Mouse (Mus musculus): ENCODE data around the gene Cabin1.

Cabin1 gene

DNA sequence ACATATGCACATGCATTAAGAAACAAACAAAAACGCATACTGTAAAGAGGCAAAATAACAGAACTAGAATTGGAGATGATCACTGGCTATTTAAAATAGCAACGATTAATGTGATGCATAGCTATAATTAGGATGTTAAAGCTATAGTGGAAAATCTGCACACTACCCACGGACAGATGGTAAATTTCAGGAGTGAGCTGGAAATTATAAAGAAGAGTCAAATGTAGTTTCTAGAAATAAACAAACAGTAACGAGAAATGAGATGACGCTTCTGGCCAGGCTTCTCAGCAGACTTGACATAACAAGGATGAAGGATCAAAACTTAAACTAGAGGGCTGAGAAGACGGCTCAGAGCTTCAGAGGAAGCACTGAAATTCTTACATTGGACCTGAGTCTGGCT is 62.9 kb downstream of the Cabin1 start:
- no peak for DNase-seq (ENCODE audit: low spot score)

DNA sequence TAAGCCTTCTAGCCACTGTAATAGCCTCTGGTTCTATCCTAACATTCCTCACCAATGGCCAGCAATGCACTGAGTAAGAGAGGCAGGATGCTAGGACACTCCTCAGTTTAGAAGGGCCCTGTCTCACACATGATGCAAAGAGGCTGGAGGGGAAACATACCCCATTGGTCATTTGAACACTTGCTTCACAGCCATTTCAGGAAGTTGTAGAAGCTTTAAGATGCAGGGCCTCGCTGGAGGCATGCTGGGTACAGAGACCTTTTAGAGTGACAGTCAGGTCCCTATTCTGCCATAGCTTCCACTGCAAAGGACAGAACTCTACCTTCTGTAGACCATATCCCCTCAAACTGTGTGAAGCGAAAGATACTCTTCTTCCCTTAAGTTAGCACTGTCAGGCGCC is 66.4 kb downstream of the Cabin1 start:
- no peak for DNase-seq (ENCODE audit: low spot score)

DNA sequence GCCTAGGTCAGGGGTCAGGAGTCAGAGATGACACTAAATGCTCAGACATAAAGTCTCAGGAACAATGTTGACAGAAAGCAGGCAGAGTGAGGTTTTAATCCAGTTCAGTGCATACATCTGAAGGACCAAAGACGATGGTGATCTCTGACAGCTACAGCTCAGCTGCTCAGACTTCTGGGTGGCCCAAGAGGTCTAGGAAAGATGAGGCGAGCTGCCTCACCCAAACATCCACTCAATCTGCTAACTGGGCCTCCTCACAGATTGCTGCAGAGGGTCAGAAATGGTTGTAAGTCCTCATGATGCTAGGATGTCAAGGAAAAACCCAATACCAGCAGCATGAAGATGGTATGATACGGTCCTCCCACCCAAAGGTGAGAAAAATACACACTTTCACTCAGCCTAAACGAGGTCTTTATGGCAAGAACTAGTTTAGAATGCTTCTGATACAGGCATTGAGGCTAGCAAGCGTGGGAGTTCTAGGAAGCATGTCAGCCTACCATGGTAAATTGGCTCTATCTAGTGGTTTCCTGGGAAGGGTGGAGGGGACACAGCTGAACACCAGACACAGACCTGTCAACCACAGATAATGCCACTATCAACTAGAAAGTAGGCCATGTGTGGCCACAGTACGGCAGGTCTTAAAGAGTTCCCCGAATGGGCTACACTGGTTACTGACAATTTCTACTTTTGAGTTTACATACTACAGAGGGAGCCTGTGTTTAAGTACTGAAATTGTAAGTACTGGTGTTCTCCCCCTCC is 67.4 kb downstream of the Cabin1 start:
- DNase-seq (ENCODE audit: low spot score) = no peak

DNA sequence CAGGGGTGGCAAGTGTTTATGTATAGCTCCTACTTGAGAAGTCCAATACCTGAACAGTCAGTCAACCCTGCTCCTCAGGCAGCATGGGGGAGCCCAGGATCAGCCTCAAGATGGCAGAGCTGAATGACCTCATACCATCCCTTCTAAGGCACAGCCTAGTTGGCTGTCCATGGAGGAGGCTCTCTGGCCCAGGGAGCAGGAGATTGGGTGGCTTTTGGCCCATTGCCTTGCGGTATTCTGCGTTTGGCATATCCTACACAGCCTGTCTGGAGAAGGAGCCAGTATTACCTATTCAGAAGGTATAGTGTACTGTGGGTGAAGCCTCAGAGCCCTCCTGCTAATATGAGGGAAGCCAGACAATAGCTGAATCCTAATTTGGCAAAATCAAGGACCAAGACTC is 68.6 kb downstream of the Cabin1 start:
- no peak for DNase-seq (ENCODE audit: low spot score)

DNA sequence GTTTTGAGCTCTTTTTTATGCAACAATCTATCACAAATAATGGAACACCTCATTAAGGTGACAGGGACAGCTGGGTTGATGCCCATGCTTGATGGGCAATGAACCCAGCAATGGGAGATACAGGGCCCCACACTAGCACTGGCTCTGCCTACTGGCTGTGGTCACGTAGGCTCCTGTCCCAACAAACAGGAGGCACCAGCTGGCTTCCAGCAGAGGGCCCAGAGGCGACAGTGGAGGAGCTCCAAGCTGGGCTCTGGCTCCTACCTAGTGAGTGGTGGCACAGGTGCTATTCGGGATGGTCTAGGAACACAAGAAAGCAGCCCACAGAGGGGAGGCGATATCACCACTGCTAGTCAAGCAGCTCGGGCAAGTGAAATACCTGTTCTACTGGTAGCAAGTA is 69.1 kb downstream of the Cabin1 start:
- DNase-seq (ENCODE audit: low spot score) = no peak

DNA sequence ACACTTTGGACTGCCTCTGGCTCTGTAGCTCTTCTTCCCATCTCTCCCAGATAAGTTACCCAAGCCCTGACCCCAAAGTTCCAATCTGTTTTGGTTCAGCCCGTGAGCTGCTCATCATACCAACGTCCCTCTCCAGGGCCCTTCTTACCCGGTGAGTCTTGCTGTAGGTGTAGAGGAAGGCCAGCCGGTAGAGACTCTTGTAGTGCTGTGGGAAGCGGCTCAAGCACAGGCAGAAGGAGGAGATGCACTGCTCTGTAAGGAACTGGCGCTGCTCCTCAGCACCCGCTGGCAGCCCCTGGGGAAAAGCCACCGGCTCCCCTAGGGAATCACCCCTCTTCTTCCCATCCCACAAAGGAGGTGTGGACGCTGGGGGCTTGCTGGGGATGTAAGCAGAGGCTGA is 69.6 kb downstream of the Cabin1 start:
- DNase-seq (ENCODE audit: low spot score) = no peak

DNA sequence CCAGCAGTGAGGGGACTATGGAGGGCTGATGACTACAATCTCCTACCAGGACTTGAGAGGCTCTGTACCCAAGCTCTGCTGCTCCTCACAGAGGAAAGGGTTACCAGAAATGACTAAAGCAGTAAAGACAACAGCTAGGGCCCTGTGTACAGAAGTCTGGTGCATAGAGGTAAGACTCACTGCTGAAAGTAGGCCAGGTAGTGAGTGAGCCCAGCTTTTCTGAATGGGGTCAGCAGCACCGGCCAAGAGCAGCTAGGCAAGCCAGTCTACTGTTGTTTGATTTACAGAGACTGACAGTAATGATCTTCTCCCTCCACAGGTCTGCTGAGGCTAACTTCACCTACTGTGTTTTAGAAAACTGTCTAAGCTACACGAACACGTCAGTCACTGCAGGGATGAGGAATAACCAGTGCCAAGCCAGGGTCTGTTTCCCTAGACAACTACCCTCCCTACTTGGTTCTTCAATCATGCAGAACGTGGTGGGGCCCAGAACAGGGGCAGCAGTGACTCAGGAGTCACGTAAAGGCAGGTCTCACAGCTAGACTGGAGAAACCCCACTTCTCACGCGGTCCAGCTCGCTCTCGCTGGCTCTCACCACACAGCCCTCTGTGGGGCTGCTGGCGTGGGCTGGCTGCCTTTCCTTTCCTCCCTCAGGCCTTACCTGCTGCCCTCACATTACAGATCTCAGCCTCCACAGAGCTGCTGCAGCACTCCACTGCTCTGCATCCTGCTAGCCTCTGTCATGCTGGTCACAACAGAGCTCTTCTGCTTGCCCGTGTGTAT is 70.5 kb downstream of the Cabin1 start:
- no peak for DNase-seq (ENCODE audit: low spot score)

DNA sequence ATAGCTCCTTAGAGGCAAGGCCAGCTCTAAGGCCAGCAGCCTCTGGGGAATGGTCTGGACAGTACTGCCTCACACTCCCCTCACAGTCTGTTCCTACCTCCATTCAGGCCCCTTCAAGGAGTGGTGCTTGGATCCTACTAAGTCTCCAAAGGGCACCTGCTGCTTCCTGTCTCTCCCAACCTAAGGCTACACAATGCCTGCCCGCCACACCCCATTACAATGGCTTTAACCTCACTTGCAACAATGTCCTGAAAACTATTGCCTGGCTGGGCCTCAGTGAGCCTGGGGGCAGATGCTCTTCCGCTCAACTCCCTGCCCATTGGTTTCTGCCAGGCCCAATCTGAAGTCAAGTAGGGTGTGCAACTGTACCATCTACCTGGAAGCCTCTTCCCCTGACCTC is 75.5 kb downstream of the Cabin1 start:
- no peak for DNase-seq (ENCODE audit: low spot score)

DNA sequence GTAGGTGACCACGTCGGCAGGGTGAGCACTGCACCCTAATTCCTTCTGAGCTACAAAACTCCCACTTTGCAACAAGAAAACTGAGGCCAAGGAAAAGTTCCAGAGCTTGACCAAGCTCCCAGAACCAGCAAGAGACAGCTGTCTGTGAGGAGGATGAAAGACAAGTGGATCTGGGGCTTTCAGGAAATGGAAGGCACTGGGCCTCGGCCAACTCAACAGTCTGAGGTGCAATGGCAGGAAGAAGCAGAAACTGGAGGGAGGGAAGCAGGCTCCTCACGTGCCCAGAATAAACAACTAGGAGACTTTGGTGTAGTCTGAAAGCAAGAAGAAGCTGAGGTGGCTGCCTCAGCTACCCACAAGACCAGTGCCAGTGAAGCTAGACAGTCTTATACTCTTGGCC is 77.4 kb downstream of the Cabin1 start:
- DNase-seq (ENCODE audit: low spot score) = no peak

DNA sequence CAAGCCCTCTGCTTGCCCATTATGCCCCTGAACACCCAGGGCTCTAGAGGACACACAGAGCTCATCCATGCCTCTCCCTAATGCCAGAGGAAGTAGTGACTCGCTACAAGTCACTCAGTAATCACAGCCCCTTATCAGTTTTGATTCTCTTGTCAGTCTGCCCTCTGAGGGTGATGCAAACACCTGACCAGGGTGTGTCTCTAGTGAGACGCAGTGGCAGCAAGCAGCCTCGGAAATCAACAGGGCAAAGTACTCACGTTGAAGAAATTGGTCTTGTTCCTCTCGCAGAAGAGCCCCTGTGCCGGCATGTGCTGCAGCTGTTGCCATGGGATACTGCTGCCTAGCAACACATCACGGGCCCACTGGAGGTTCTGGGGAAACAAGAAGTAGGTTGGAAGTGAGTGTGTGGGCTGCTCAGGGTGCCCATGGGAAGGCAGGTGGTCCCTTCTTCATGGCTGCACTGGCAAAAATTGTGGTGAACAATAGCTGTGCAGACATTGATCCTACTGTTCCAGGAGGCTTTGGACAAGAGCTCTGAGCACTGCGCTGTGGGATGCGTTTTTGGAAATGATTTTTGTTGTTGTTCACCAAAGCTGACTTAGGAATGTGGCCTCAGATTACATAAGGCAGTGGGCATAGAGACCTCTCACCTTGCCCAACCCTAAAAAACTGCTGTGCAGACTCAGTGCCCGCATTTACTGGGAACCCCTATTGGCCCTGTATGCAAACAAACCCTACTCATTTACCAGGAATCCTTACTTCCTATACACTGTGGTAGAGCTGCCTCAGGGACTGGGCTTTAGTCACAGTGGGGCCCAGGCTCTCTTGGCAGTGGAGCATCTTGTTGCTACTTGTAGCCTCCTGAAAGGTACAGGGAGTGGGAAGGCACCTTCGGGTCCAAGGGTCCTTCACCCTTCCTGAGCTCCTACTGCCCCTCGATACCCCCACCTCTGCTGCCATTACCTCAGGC is 79.8 kb downstream of the Cabin1 start:
- no peak for DNase-seq (ENCODE audit: low spot score)

DNA sequence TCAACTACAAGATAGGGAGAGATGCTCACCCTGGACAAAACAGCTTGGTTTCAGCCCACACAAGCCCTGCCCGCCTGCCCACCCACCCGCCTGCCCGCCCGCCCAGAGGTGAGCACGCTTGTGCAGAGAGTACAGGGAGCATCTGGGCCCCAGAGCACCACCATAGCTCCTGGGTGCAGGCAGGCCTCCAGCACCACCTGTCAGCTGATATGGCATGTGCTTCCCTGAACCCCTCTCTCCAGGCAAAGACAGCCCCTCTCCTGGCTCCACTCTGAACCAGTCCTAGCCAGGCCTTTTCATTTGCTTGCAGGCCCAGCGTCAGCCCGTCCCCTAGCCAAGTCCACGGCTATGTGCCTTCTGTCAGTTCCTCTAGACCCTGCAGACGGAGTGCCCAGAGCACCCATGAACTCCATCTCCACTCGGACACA is 83.6 kb downstream of the Cabin1 start:
- DNase-seq (ENCODE audit: low spot score) = no peak

DNA sequence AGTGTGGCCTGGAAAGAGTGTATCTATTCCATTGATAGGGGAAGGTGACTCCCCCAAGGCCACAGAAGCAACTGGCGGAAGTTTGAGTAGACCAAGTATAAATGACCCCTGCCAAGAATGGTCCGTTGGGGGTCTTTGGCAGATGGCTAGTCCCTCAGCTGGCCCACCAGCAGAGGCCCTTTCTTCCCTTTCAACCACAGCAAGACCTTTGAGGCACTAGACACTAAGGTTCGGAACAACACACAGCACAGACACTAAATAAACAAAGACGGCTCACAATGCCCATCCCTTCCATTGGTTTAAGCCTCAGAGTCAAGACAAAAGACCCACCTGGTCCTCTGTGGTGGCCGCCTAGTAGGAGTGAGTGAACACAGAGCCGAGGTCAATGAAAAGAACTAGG is 84.9 kb downstream of the Cabin1 start:
- no peak for DNase-seq (ENCODE audit: low spot score)

DNA sequence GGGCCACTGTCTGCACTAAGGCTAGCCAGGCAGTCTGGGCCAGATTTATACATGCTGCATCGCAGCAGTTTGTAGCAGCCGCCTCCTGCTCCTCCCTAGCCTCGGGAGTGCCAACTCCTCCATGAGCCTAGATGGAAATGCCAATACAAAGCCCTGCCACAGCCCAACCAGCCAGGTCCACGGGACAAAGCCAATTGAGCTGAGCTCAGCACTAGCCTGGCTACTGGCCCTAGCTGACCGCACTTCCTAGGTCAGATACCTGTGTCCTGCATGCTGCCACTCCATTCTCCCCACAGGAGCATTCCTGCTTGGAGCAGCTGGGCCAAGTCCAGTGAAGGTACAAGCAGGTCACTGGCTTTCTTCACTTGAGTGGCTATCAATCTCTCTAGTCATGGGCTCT is 86.2 kb downstream of the Cabin1 start:
- peak; percentile 53 for DNase-seq (ENCODE audit: low spot score)

DNA sequence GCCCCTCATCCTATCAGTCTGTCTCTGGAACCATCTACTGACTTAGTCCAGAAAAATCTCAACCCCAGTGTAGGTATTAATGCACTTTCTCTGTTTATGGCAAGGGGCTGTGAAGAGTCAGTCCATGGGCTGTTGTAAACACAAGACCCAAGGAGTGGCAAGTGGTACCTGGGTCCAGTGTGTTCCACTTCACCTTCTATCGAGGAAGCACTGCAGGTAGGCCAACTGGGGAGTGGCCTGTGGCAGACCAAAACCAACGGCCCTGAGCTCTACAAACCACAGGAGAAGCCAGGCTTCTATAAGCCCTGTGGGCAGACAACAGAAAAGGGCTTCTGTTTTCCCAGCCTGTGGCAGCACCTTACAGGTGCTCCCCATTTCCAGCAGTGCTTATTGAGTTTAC is 86.6 kb downstream of the Cabin1 start:
- peak; percentile 44 for DNase-seq (ENCODE audit: low spot score)

DNA sequence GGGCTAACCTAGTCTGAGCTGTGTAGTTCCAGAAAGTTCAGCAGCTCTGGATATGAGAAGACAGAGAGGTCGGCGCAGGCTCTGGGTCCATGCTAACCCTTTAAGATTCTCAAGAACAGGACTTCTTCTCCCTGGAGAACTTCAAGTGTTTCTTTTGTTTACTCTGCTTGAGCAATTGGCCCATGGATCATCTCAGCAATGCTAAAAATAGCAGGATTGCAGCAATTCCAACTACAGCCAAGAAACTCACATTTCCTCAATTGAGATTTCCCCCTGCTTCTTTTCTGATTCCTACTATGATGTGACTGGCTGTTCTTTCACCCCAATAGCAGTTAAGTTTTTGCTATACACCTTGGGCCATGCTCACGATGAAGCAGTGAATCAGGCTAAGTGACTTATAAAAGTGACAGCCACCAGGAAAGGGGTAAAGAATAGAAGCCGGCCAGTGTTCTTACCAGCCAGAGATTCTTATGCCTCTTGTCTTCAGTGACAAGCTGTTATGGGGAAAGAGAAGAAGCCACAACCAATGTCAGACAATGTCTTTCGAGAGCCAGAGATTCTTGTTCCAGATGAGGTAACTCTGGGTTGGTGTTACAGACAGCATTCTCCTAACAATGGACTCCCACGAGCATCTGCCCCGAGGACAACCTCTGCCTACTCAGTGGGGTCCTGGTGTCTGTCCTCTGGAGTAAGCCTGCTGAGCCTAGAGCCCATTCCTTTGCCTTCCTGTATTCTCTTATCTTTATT is 87.1 kb downstream of the Cabin1 start:
- peak; percentile 87 for DNase-seq (ENCODE audit: low spot score)

DNA sequence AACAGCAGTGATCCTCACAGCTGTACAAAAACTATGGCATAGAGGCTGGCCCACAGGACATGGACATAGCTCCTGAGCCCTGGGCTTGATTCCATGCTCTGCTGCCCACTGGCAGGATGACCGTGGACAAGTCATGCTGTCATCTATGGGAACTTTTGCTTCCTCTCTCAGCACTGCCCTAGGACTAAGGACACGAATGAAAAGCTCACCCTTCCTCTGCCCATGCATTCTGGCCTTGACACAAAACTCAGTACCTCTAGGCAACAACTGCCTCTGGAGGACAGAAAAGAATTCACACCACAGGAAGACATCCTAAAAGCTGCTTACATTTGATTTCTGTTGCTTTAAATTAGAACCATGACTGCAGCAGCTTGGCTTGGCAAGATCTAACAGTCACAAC is 87.9 kb downstream of the Cabin1 start:
- DNase-seq (ENCODE audit: low spot score) = no peak

DNA sequence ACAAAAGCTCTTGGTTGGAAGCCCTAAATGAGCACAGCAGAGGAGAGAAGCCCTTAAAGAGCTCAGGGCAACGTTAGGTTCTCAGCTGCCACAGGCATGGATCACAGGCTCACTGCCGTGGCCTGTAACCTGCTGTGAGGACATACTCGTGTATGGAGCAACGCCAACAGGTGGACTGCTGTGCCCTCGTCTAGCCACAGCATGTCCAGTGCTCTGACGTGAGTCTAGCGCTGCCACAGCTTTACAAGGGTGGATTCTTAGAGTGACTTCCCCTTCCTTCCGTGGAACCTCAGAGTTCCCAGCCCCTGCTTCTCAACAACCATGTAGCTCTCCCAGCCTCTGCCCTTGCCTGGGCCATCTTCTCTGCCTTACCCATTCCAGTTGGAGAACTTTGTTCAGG is 88.5 kb downstream of the Cabin1 start:
- DNase-seq (ENCODE audit: low spot score) = peak; percentile 43

DNA sequence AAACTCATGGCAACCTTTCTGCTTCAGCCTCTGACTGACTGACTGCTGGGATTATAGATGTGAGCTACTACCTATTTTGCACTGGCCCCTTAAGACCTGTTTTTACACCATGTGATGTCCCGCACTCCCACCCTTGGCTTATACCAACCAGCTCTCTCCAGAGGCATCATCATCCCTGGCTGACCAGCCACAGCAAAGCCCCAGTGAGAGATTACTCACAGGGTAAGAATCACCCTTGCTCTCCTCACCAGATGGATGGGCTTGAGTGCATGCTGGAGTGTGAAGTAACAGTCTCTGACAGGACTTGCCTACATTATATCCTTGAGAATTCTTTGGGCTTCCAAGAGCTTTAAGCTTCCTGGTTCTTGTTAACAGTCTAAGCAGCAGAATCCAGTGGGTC is 94.2 kb downstream of the Cabin1 start:
- DNase-seq (ENCODE audit: low spot score) = no peak

DNA sequence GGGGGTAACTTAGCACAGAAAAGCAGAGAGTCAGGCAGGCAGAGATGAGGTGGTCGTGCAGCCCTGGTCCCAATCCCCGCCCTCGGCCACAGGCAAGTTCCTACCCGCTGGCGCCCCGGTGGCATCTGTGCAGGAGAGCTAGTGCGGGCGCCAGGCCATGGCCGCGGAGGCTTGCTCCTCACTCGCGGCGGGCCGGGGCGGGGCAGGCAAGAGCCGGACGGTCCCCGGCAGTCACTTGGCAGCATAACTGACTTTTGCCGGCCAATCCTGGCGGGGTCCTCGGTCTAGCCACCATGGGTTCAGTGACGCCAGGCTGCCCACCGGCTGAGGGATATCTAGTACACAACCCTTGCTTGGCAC is 96.2 kb downstream of the Cabin1 start:
- peak; percentile 70 for DNase-seq (ENCODE audit: low spot score)

DNA sequence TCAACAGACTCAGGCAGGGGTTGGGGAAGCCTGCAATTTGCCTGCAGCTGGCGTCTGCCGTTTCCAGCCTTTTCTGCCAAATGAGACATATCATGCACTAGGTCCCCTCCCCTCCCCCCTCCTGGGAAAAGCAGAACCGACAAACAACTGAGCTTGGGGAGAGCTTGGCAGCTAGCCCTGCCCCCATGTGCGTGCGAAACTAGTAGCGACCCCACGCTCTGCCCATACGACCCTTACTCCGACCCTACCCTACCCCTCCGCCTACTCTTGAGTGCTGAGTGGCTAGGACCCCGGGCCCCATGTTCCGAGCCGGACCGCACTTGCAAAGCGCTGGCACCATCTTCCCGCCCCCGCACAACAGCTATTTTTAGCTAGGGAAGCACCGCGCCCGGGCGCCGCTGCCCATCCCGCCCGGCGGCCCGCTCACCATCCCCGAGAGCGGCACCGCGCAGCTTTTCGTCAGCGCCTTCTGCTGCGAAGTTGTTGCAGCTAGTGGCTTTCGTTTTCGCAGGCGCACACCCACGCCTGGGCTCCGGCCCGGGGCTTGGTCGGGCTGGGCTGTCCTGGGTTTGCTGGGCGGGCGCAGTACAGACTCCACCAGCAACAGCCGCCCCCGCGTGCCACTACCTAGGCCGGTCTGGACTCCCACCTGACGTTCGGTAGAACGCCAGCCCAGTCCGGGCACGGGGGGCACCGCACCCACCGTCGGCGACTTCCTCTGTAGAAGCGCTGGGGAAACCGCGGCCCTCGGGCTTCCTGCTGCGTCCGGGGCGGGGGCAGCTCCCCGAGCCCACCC is 96.8 kb downstream of the Cabin1 start:
- peak; percentile 75 for DNase-seq (ENCODE audit: low spot score)

DNA sequence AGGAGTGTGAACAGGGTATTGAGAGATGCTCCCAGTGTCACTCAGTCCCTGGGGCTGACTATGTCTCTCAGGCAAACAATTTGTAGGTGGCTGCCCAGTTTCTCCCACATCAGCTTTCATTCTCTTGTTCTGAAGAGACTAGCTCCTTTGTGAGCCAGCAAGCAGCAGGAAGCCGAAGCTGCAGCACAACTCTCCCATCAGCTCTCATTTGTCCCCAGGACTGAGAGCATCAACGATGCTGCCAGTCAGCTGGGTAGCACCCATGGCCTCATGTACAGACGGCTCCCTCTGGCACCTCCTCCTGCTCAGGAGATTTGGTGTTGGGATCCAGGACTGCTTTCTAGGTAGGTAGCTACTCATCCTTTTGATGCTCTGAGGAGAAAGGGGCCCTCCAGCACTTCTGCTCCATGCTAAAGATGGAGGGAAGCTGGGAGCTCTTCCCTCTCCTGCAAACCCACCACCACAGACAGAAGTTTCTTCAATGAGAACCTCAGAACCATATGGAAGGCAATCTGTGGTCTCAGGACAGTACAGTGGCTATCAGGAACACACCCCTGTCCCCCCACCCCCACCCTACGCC is 97.6 kb downstream of the Cabin1 start:
- DNase-seq (ENCODE audit: low spot score) = no peak
